Mouse (Mus musculus) lung, embryonic 14.5 days (tissue): ENCODE results near the gene Sfswap. TPM values are rescaled to one million over a fixed set of nuclear protein-coding genes. Genes with fewer than 3 reads are reported as not detected.
"Not testable (repeated sequence)": the region's sequence is repeated elsewhere in the genome, so short reads cannot be mapped to it uniquely, and the experiment has no call there.

ENCODE experiments used
- ATAC-seq: fragments of 200-750 bp; cut with Nextera tagmentation; 2 replicates; pipeline ENCODE4 v1.8.0; 2017; ENCODE audit warnings: mild to moderate bottlenecking, moderate TSS enrichment, moderate library complexity; ENCODE audit not compliant: insufficient read depth
- DNase-seq: peaks from one replicate; pipeline ENCODE4 v3.0.0-alpha.2; 2015
- H3K27ac ChIP-seq: fragments of 300-500 bp; sonication (generic); 2 replicates; pipeline ENCODE4 v1.5.1; 2014; ENCODE audit warnings: low read depth, mild to moderate bottlenecking, moderate library complexity
- H3K27me3 ChIP-seq: fragments of 300-500 bp; sonication (generic); 2 replicates; pipeline ENCODE4 v1.6.1; 2014; ENCODE audit warnings: low read length, control low read depth; ENCODE audit not compliant: insufficient read depth
- H3K36me3 ChIP-seq: fragments of 300-500 bp; sonication (generic); 2 replicates; pipeline ENCODE4 v1.6.1; 2014; ENCODE audit warnings: control low read depth; ENCODE audit not compliant: insufficient read depth
- H3K4me1 ChIP-seq: fragments of 300-500 bp; sonication (generic); 2 replicates; pipeline ENCODE4 v1.6.1; 2014; ENCODE audit warnings: antibody characterized with exemption, control low read depth; ENCODE audit not compliant: insufficient read depth
- H3K4me2 ChIP-seq: fragments of 300-500 bp; sonication (generic); 2 replicates; pipeline ENCODE4 v1.6.1; 2014; ENCODE audit warnings: mild to moderate bottlenecking
- H3K4me3 ChIP-seq: fragments of 300-500 bp; sonication (generic); 2 replicates; pipeline ENCODE4 v1.5.1; 2014; ENCODE audit warnings: low read depth, low read length
- H3K9ac ChIP-seq: fragments of 300-500 bp; sonication (generic); 2 replicates; pipeline ENCODE4 v1.6.1; 2014
- H3K9me3 ChIP-seq: fragments of 300-500 bp; sonication (generic); 2 replicates; pipeline ENCODE4 v1.6.1; 2016; ENCODE audit warnings: low read depth, low read length, control low read depth
- CTCF ChIP-seq: IDR thresholded peaks from 2 replicates; pipeline ENCODE4 v1.5.1; 2016; ENCODE audit warnings: antibody characterized with exemption, low read depth
- WGBS: fragments of 180-500 bp; shearing (Covaris S2); extraction: QIAGEN DNeasy Blood & Tissue Kit; methylation state at CpG from one replicate; pipeline ENCODE4 v1.1.7; 2014; 5-methylcytosine and 5-hydroxymethylcytosine counted together
- polyA plus RNA-seq: library from polyadenylated mRNA; unstranded; fragments of >200 nt; fragmentation: Nextera tagmentation; extraction: Ambion mirVana; gene quantifications from 2 replicates; pipeline ENCODE4 v1.2.1, GENCODE M21; 2014

Sfswap gene
- polyA plus RNA-seq, 1 experiment from 2014 or later = 57.3 TPM

DNA sequence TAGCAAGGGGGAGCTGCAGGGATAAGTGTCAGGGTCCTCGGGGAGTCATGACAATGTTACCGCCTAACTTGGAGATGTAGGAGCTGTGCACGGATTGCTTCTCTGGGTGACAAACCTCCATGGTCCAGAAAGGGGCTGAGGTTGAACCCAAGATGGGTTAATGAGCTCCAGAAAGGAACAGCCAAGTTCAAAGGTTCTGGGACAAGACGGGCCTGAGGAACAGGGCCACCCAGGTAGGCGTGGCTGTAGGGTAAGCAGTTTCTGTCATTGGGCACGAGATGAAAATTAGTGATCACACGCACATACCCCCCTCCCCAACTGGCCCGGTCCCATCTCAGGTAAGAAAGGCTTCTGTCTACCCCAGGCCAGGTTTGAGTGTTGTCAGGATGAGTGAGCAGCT is 106.5 kb downstream of the Sfswap start:
- TF ChIP-seq CTCF = no peak
- no peaks in the 10 kb centered on the region for H3K9me3 ChIP-seq
- DNase-seq (no peak), ATAC-seq (no peak)
- no peak overlapping the region for H3K4me3 ChIP-seq
- H3K9ac ChIP-seq = no peak overlapping the region
- H3K27ac ChIP-seq = no peak overlapping the region
- H3K27me3 ChIP-seq = no peaks in the 10 kb centered on the region
- WGBS = 78% methylated on average over 8 of the region's 8 CpGs
- no peaks in the 10 kb centered on the region for H3K36me3 ChIP-seq
- no peaks in the 10 kb centered on the region for H3K4me1 ChIP-seq
- no peak overlapping the region for H3K4me2 ChIP-seq

DNA sequence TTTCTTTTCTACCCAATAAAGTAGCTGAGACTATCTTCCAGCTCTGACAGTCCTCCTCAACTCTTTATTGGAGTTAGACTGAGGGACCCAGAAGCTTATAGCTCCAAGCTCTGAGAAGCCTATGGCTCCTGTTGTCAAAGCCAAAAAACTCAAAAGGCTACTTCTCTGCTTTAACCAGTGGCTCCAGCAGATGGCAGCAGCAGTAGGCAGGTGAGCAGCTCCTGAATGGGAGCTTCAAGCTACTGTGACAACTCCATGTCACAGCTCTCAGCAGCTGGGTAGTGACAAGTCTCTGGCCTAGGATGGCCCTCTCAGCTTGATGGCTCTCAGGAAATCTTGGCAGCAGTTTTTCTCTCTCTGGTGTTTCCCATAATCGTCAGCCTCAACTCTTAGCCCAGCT is 110.0 kb downstream of the Sfswap start:
- ATAC-seq (peak; percentile 49; the same call in 1 of the 2 replicates), DNase-seq (peak; percentile 84)
- H3K4me3 ChIP-seq = no peak overlapping the region
- H3K27me3 ChIP-seq = no peaks in the 10 kb centered on the region
- peak; percentile 76 for TF ChIP-seq CTCF
- no peaks in the 10 kb centered on the region for H3K4me1 ChIP-seq
- no peaks in the 10 kb centered on the region for H3K36me3 ChIP-seq
- H3K4me2 ChIP-seq = no peak overlapping the region
- WGBS = 4% methylated on average over 1 of the region's 1 CpGs
- H3K27ac ChIP-seq = no peak overlapping the region
- no peaks in the 10 kb centered on the region for H3K9me3 ChIP-seq
- H3K9ac ChIP-seq = no peak overlapping the region

DNA sequence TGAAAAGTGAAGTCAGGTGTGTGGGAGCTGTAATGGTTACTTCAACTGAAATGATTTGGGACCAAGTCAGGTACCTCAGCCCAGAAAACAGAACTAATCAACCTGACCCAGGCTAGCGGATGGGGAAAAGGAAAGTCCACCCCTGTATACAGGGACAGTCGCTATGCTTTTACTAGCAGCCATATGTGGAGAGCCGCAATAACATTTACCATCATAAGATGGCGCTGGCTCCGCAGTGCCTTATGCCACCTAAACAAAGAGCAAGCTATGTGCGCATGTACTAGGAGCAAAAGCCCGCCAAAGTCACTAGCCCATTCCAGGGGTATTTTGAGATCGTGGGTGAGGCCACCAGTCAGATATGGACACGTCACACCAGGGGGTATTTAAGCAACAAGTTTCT is 119.6 kb downstream of the Sfswap start:
- not testable (repeated sequence) for H3K4me1 ChIP-seq, H3K9ac ChIP-seq, DNase-seq, ATAC-seq, H3K27me3 ChIP-seq, H3K36me3 ChIP-seq, H3K4me3 ChIP-seq, H3K4me2 ChIP-seq, H3K9me3 ChIP-seq, H3K27ac ChIP-seq
- 53% methylated on average over 9 of the region's 9 CpGs for WGBS

Other genes with a start within 250 kb of the Sfswap start
- 1.4 and 1.5 TPM in 2 replicates for gene Mmp17, start 82.9 kb downstream of the Sfswap start, polyA plus RNA-seq
- gene Zfp11, start 168.9 kb downstream of the Sfswap start, polyA plus RNA-seq = 5.3 and 6.3 TPM in 2 replicates
- gene Sept14, start 207.3 kb downstream of the Sfswap start, polyA plus RNA-seq = not detected in 2 replicates
- gene Mrps17, start 214.3 kb downstream of the Sfswap start, polyA plus RNA-seq = 187 and 196 TPM in 2 replicates
- 82.2 and 86.2 TPM in 2 replicates for gene Nipsnap2, start 223.8 kb downstream of the Sfswap start, polyA plus RNA-seq